Mouse (Mus musculus): ENCODE data around the gene Vmn2r88. TPM values are rescaled to one million over a fixed set of nuclear protein-coding genes. Genes with fewer than 3 reads are reported as not detected.
A peak's percentile ranks its signal among the peaks of the same experiment; 100 is the strongest.
"Not testable (repeated sequence)": the region's sequence is repeated elsewhere in the genome, so short reads cannot be mapped to it uniquely, and the experiment has no call there.

The Vmn2r88 gene
- not detected in 2 replicates for total RNA-seq (2021)
- long read RNA-seq: 0 reads

- no peak for DNase-seq
These were observed at the start of gene Vmn2r88 for GRCm38 (mm10) chr14:51410520-51410919. TSS of gene Vmn2r88 (plus strand) at chr14:51410820.

GRCm38 (mm10) chr14:51361456-51361855 is 49.2 kb upstream of the Vmn2r88 start, which contains the start of gene Gm7247:
TSS of gene Gm7247 (plus strand) at chr14:51361756.
- no peak for DNase-seq

DNA sequence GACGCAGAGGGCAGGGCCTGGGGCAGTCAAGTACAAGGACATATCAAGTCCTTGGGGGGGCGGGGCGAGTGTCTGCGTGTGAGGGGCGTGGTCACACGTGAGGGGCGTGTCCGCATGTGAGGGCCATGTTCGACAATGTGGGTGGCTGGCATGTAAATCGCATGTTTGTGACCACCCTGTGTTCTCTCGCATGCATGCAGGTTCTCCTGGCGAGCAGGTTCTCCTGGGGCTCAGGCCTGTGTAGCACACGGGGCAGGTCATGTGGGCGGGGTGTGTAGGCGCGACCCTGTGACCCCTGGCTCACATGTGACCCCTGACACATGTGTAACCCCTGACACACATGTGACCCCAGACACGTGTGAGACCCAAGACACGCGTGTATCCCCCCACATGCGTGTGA is 27.8 kb upstream of the Vmn2r88 start:
- DNase-seq: no peak

DNA sequence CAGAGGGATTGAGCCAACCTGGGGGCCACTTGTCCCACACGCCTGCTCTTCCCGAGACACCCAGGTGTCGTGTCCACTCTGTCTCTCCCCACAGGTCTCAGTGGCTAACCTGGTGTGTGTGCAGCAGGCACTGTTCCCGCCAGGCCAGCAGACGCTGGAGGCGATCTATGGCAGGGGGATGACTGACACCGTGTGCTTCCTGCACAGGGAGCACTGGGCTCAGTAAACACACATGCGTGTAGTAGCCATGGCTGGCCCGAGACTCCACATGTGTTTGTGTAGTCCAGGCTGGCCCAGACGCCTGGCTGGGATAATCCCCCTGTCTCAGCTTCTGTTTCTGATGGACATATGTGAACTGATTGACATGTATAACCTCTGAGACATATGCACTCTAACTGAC is 26.3 kb upstream of the Vmn2r88 start:
- no peak for DNase-seq

- DNase-seq: no peak
These were observed 24.9 kb upstream of the Vmn2r88 start for GRCm38 (mm10) chr14:51385741-51386140.

GRCm38 (mm10) chr14:51387768-51388167 is 22.9 kb upstream of the Vmn2r88 start:
- no peak for DNase-seq

GRCm38 (mm10) chr14:51388222-51388621 is 22.4 kb upstream of the Vmn2r88 start:
- no peak for DNase-seq

GRCm38 (mm10) chr14:51423885-51424284 is 13.3 kb downstream of the Vmn2r88 start:
- DNase-seq: no peak

DNA sequence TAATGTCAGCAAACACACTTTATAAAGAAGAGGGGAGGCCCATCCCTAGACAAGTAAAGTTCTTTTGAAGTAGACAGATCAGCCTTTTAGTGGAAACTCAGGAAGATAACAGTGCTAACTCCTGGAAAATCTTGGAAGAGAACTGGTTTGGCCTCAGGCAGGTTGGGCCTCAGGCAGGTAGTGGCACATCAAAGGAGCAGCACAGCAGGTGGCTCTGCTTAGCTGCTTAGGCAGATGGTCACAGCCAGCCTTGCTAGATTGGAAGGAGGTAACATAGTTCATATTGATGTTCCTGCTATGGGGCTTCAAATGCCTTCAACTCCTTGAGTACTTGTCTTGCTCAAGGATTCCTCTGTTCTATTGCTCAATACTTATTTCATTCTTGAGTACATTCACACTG is 19.5 kb downstream of the Vmn2r88 start:
- not testable (repeated sequence) for DNase-seq

GRCm38 (mm10) chr14:51434546-51434945 is 23.9 kb downstream of the Vmn2r88 start:
- no peak for DNase-seq

DNA sequence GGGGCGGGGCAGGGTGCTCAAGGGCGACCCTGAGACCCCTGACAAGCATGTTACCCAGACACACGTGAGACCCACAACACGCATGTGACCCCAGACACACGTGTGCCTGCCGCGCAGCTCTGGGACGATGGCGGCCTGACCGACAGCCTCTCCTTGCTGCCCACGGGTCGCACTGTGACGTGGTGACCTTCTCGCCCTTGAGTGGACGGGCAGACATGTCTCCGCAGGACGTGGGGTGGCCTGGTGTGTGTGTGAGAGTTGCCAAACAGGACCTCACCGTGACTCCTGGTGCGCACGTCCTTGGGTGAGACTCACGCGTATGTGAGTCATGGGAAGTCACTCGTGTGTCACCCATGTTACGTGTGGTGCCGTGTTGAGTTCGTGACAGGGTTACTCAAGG is 24.4 kb downstream of the Vmn2r88 start:
- DNase-seq: peak; percentile 2

- DNase-seq: no peak
These were observed 28.3 kb downstream of the Vmn2r88 start for GRCm38 (mm10) chr14:51438955-51439354.

GRCm38 (mm10) chr14:51451557-51451956 is 40.9 kb downstream of the Vmn2r88 start, which contains the start of gene Vmn2r89:
TSS of gene Vmn2r89 (plus strand) at chr14:51451857.
- not testable (repeated sequence) for DNase-seq

Other genes with a start within 250 kb of the Vmn2r88 start
- gene Rnase2b, start 248.6 kb upstream of the Vmn2r88 start, total RNA-seq (2021): not detected in 2 replicates
- gene Ang2, start 211.7 kb upstream of the Vmn2r88 start, total RNA-seq (2021): not detected in 2 replicates
- not detected in 2 replicates for gene Ear14, start 207.4 kb upstream of the Vmn2r88 start, total RNA-seq (2021)
- gene Rnase2a, start 154.7 kb upstream of the Vmn2r88 start, total RNA-seq (2021): 0.97 TPM in 1 of 2 replicates, not detected in the other
- gene Gm7247, start 49.1 kb upstream of the Vmn2r88 start, total RNA-seq (2021): not detected in 2 replicates
- gene Vmn2r89, start 41.0 kb downstream of the Vmn2r88 start, total RNA-seq (2021): not detected in 2 replicates
- not detected in 2 replicates for gene Gm5622, start 142.0 kb downstream of the Vmn2r88 start, total RNA-seq (2021)
- not detected in 2 replicates for gene Gm17175, start 163.2 kb downstream of the Vmn2r88 start, total RNA-seq (2021)
- gene Gm17174, start 181.3 kb downstream of the Vmn2r88 start, total RNA-seq (2021): not detected in 2 replicates
- gene Gm17078, start 200.5 kb downstream of the Vmn2r88 start, total RNA-seq (2021): not detected in 2 replicates
- not detected in 2 replicates for gene Gm4181, start 224.8 kb downstream of the Vmn2r88 start, total RNA-seq (2021)